Mouse (Mus musculus) heart, embryonic 14.5 days (tissue): ENCODE measurements around the gene Hormad1. TPM values are rescaled to one million over a fixed set of nuclear protein-coding genes. Genes with fewer than 3 reads are reported as not detected.
"Not testable (repeated sequence)": the region's sequence is repeated elsewhere in the genome, so short reads cannot be mapped to it uniquely, and the experiment has no call there.

Experiments used
- ATAC-seq: fragments of 200-750 bp; cut with Nextera tagmentation; 2 replicates; pipeline ENCODE4 v1.8.0; 2017; ENCODE audit warnings: low read depth, moderate TSS enrichment; ENCODE audit not compliant: insufficient number of reproducible peaks, insufficient read depth, low FRiP score
- H3K27ac ChIP-seq, 2 experiments: fragments of 200-500 bp in 1 of 2; fragments of 300-500 bp in 1 of 2; sonication (generic) in 1 of 2; replicated peaks in 1 of 2; 2 replicates each; pipeline ENCODE4 v1.5.1; 2012 to 2014; ENCODE audit warnings: low read depth in 2 of 2, low read length in 2 of 2, control low read depth in 1 of 2, mild to moderate bottlenecking in 1 of 2, mixed read lengths in 1 of 2; ENCODE audit not compliant: control insufficient read depth in 1 of 2, insufficient read depth in 1 of 2
- H3K27me3 ChIP-seq: fragments of 300-500 bp; sonication (generic); 2 replicates; pipeline ENCODE4 v1.6.1; 2014; ENCODE audit warnings: mild to moderate bottlenecking, low read length, control low read depth; ENCODE audit not compliant: control insufficient read depth, insufficient read depth
- H3K36me3 ChIP-seq: fragments of 300-500 bp; sonication (generic); 2 replicates; pipeline ENCODE4 v1.6.1; 2014; ENCODE audit warnings: mild to moderate bottlenecking, control low read depth, low read length, mixed read lengths; ENCODE audit not compliant: control insufficient read depth, insufficient read depth
- H3K4me1 ChIP-seq, 2 experiments: fragments of 200-500 bp in 1 of 2; fragments of 300-500 bp in 1 of 2; sonication (generic) in 1 of 2; 2 replicates each; pipeline ENCODE4 v1.6.1; 2012 to 2014; ENCODE audit warnings: low read length in 2 of 2, control low read depth in 1 of 2, mixed read lengths in 1 of 2; ENCODE audit not compliant: control insufficient read depth in 2 of 2, insufficient read depth in 2 of 2
- H3K4me2 ChIP-seq: fragments of 300-500 bp; sonication (generic); 2 replicates; pipeline ENCODE4 v1.6.1; 2014; ENCODE audit warnings: mild to moderate bottlenecking, low read length
- H3K4me3 ChIP-seq, 2 experiments: fragments of 200-500 bp in 1 of 2; fragments of 300-500 bp in 1 of 2; sonication (generic) in 1 of 2; 2 replicates each; pipeline ENCODE4 v1.5.1; 2012 to 2014; ENCODE audit warnings: low read length in 2 of 2, mild to moderate bottlenecking in 2 of 2, control low read depth in 1 of 2, low read depth in 1 of 2, moderate library complexity in 1 of 2; ENCODE audit not compliant: control insufficient read depth in 1 of 2, insufficient read depth in 1 of 2
- H3K9ac ChIP-seq: fragments of 300-500 bp; sonication (generic); 2 replicates; pipeline ENCODE4 v1.6.1; 2014; ENCODE audit warnings: mild to moderate bottlenecking, low read length
- H3K9me3 ChIP-seq: fragments of 300-500 bp; sonication (generic); 2 replicates; pipeline ENCODE4 v1.6.1; 2016; ENCODE audit warnings: low read length, control low read depth; ENCODE audit not compliant: control insufficient read depth
- WGBS: fragments of 180-500 bp; shearing (Covaris S2); extraction: QIAGEN DNeasy Blood & Tissue Kit; methylation state at CpG from one replicate; pipeline ENCODE4 v1.1.7; 2014; 5-methylcytosine and 5-hydroxymethylcytosine counted together
- polyA plus RNA-seq: library from polyadenylated mRNA; unstranded; fragments of >200 nt; fragmentation: Nextera tagmentation; extraction: Ambion mirVana; gene quantifications from 2 replicates; pipeline ENCODE4 v1.2.1, GENCODE M21; 2014

The Hormad1 gene
- polyA plus RNA-seq, 1 experiment from 2014 or later: not detected

- Histone ChIP-seq H3K4me3 (no peak overlapping the region), H3K27me3 (no peaks in the 10 kb centered on the region), H3K4me2 (no peak overlapping the region), H3K9ac (no peak overlapping the region), H3K4me1 (peaks cover 0 to 12% of the 10 kb centered on the region in 2 experiments; a peak in 3 of 4 replicates), H3K9me3 (no peaks in the 10 kb centered on the region), H3K27ac (no peak overlapping the region; a peak in 1 of 4 replicates), H3K36me3 (peaks cover 39% of the 10 kb centered on the region)
- ATAC-seq: no peak
- 67% methylated on average over 3 of the region's 3 CpGs for WGBS
Measured at GRCm38 (mm10) chr3:95609195-95609594, 49.7 kb downstream of the Hormad1 start.

- H3K4me2 ChIP-seq: no peak overlapping the region
- H3K4me3 ChIP-seq: no peak overlapping the region
- no peak overlapping the region for H3K27ac ChIP-seq
- ATAC-seq: no peak
- no peaks in the 10 kb centered on the region for H3K9me3 ChIP-seq
- H3K4me1 ChIP-seq: peaks cover 0 to 6% of the 10 kb centered on the region in 2 experiments; a peak in 1 of 4 replicates
- H3K27me3 ChIP-seq: no peaks in the 10 kb centered on the region
- no peak overlapping the region for H3K9ac ChIP-seq
- 96% methylated on average over 1 of the region's 1 CpGs for WGBS
- peaks cover 54% of the 10 kb centered on the region for H3K36me3 ChIP-seq
Measured at GRCm38 (mm10) chr3:95613996-95614395, 54.5 kb downstream of the Hormad1 start.

- Histone ChIP-seq H3K4me3 (no peak overlapping the region), H3K9me3 (no peaks in the 10 kb centered on the region), H3K4me2 (no peak overlapping the region), H3K4me1 (no peaks in the 10 kb centered on the region), H3K36me3 (peaks cover 47% of the 10 kb centered on the region), H3K9ac (no peak overlapping the region), H3K27ac (no peak overlapping the region), H3K27me3 (no peaks in the 10 kb centered on the region)
- WGBS: 80% methylated on average over 1 of the region's 1 CpGs
- no peak for ATAC-seq
Measured at GRCm38 (mm10) chr3:95618511-95618910, 59.0 kb downstream of the Hormad1 start.

GRCm38 (mm10) chr3:95621241-95621640, 61.8 kb downstream of the Hormad1 start:
- WGBS: 67% methylated on average over 1 of the region's 1 CpGs
- peaks cover 42% of the 10 kb centered on the region for H3K36me3 ChIP-seq

GRCm38 (mm10) chr3:95622421-95622820, 62.9 kb downstream of the Hormad1 start:
- not testable (repeated sequence) for H3K27ac ChIP-seq, H3K27me3 ChIP-seq, ATAC-seq, H3K9me3 ChIP-seq, H3K4me3 ChIP-seq, H3K9ac ChIP-seq, H3K4me2 ChIP-seq
- Histone ChIP-seq H3K4me1 (peaks cover 0 to 15% of the 10 kb centered on the region in 2 experiments; a peak in 2 of 4 replicates), H3K36me3 (peaks cover 42% of the 10 kb centered on the region)
- WGBS: 91% methylated on average over 19 of the region's 20 CpGs

More at GRCm38 (mm10) chr3:95621241-95621640, 61.8 kb downstream of the Hormad1 start:
- Histone ChIP-seq H3K9ac (no peak overlapping the region), H3K4me2 (no peak overlapping the region), H3K9me3 (no peaks in the 10 kb centered on the region), H3K27ac (no peak overlapping the region), H3K27me3 (no peaks in the 10 kb centered on the region), H3K4me1 (peaks cover 0 to 10% of the 10 kb centered on the region in 2 experiments; a peak in 2 of 4 replicates), H3K4me3 (no peak overlapping the region)
- ATAC-seq: no peak

GRCm38 (mm10) chr3:95623551-95623950, 64.1 kb downstream of the Hormad1 start:
- Histone ChIP-seq H3K27me3 (no peaks in the 10 kb centered on the region), H3K36me3 (peaks cover 42% of the 10 kb centered on the region), H3K4me3 (no peak overlapping the region), H3K9ac (no peak overlapping the region), H3K4me2 (no peak overlapping the region), H3K4me1 (peaks cover 0 to 15% of the 10 kb centered on the region in 2 experiments; a peak in 2 of 4 replicates), H3K9me3 (no peaks in the 10 kb centered on the region), H3K27ac (no peak overlapping the region)
- WGBS: 59% methylated on average over 2 of the region's 2 CpGs
- no peak for ATAC-seq

- Histone ChIP-seq H3K4me1 (peaks cover 0 to 15% of the 10 kb centered on the region in 2 experiments; a peak in 2 of 4 replicates), H3K4me2 (peak overlapping the region; percentile 61), H3K9ac (peak overlapping the region; percentile 70), H3K27ac (peak overlapping the region in 1 of 2 experiments; percentile 63; a peak in 2 of 4 replicates), H3K4me3 (peak overlapping the region in 1 of 2 experiments; percentile 73; a peak in 2 of 4 replicates), H3K36me3 (peaks cover 42% of the 10 kb centered on the region)
- not testable (repeated sequence) for ATAC-seq, H3K9me3 ChIP-seq, H3K27me3 ChIP-seq
- 76% methylated on average over 5 of the region's 5 CpGs for WGBS
Measured at GRCm38 (mm10) chr3:95623991-95624515, 64.6 kb downstream of the Hormad1 start.
